Mouse (Mus musculus): ENCODE measurements around the gene Tmem144. TPM values are rescaled to one million over a fixed set of nuclear protein-coding genes. Genes with fewer than 3 reads are reported as not detected.

Tmem144 gene
- polyA plus RNA-seq, 1 experiment from 2014 or later: 2.8 TPM

DNA sequence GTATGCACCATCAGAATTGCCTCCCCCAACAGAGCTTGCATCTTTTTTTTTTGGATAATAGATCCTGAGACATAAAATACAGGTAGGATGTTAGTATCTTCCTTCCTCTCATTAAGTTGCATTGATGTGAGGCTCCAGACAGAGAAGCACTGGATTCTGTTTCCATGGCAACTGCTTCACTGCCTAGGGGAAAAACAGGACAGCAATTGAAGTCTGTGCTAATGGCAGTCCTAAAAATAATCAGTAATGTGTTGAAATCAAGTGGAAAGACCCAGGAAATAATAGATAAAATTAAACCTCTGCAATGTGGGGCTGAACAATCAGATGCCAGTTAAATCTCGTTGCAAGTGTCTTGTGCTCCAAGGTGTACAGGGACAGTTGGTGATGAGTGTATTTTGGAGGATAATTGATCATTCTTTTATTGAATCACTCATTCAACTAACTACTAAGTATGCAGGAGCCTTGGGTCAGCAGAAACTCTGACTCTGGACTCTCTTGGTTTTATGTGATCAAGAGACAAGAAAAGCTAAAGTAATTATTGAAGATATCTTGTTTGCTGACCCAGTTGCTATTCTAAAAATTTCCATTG is 14.6 kb upstream of the Tmem144 start:
- H3K27me3 ChIP-seq (replicated peaks; ENCODE audit: control insufficient read depth, insufficient read depth, low read length): no peaks in the 10 kb centered on the region
- 9% methylated on average over 1 of the region's 1 CpGs for WGBS
- no peaks in the 10 kb centered on the region for H3K36me3 ChIP-seq (ENCODE audit: control insufficient read depth, insufficient read depth, low read length)
- H3K9ac ChIP-seq (ENCODE audit: low read length): no peak overlapping the region
- peaks cover 18% of the 10 kb centered on the region for H3K4me1 ChIP-seq (ENCODE audit: control insufficient read depth, insufficient read depth, low read length)
- ATAC-seq: peak; percentile 76
- peak; percentile 87 for DNase-seq (ENCODE audit: low spot score)
- H3K4me2 ChIP-seq (ENCODE audit: low read length): no peak overlapping the region
- peak overlapping the region; percentile 74 for H3K27ac ChIP-seq (ENCODE audit: low read depth, low read length)
- H3K4me3 ChIP-seq (ENCODE audit: low read depth, low read length): no peak overlapping the region
- H3K9me3 ChIP-seq (replicated peaks; ENCODE audit: control insufficient read depth, low read length): no peaks in the 10 kb centered on the region

DNA sequence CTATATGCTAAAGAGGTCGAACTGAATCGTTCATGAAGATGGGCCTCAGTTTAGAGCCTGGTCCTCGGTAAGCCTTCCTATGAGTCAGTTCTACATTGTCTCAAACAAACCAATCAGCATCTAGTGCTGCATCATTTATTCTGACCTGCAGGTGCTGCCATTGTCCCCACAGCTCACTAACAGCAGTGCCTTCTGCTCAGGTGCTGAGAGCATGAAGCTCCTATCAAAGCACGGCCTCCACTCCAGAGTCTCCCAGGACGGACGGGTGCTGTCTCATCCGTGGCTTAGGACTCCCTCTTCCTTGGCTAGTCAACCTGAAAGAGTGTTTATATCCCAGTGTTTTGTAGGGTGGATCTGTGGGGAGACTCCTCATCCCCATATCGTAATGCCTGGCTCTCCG is 14.0 kb upstream of the Tmem144 start:
- Histone ChIP-seq H3K27me3 (replicated peaks; ENCODE audit: control insufficient read depth, insufficient read depth, low read length) (no peaks in the 10 kb centered on the region), H3K9me3 (replicated peaks; ENCODE audit: control insufficient read depth, low read length) (no peaks in the 10 kb centered on the region), H3K9ac (ENCODE audit: low read length) (no peak overlapping the region), H3K4me3 (ENCODE audit: low read depth, low read length) (no peak overlapping the region), H3K36me3 (ENCODE audit: control insufficient read depth, insufficient read depth, low read length) (no peaks in the 10 kb centered on the region), H3K4me2 (ENCODE audit: low read length) (no peak overlapping the region), H3K27ac (ENCODE audit: low read depth, low read length) (peak overlapping the region; percentile 74), H3K4me1 (ENCODE audit: control insufficient read depth, insufficient read depth, low read length) (peaks cover 18% of the 10 kb centered on the region)
- DNase-seq (ENCODE audit: low spot score) (no peak), ATAC-seq (peak; percentile 1; the same call in 1 of the 2 replicates)
- 80% methylated on average over 9 of the region's 9 CpGs for WGBS

DNA sequence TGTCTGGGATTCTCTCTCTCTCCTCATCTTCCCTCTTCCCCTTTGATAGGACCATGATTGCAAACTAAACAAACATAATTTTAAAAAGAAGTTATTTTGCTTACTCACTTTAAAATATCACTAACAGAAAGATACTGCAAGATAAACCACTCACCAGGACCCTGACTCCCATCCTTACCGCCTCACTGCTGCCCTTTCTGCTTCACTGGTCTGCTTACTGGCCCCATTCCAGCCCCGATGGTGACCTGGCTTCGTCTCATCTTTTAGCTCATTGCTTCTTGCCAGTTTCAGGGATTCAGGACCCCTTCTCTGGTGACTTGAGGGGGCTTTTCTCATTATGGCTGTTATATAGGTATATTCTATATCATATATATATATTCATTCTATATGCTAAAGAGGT is 13.5 kb upstream of the Tmem144 start:
- H3K27ac ChIP-seq (ENCODE audit: low read depth, low read length): 0 out of 2 replicates have a peak overlapping the region, but pooled peaks have one; percentile 74
- H3K9ac ChIP-seq (ENCODE audit: low read length): no peak overlapping the region

GRCm38 (mm10) chr3:79864824-79865223 is 12.3 kb upstream of the Tmem144 start:
- Histone ChIP-seq H3K4me2 (ENCODE audit: low read length) (no peak overlapping the region), H3K27ac (ENCODE audit: low read depth, low read length) (no peak overlapping the region), H3K9ac (ENCODE audit: low read length) (no peak overlapping the region), H3K4me3 (ENCODE audit: low read depth, low read length) (no peak overlapping the region), H3K27me3 (replicated peaks; ENCODE audit: control insufficient read depth, insufficient read depth, low read length) (no peaks in the 10 kb centered on the region), H3K4me1 (ENCODE audit: control insufficient read depth, insufficient read depth, low read length) (peaks cover 18% of the 10 kb centered on the region), H3K9me3 (replicated peaks; ENCODE audit: control insufficient read depth, low read length) (no peaks in the 10 kb centered on the region), H3K36me3 (ENCODE audit: control insufficient read depth, insufficient read depth, low read length) (no peaks in the 10 kb centered on the region)
- ATAC-seq (peak; percentile 33), DNase-seq (ENCODE audit: low spot score) (no peak)
- 28% methylated on average over 7 of the region's 7 CpGs for WGBS

More for the DNA sequence above, 13.5 kb upstream of the Tmem144 start:
- no peak for ATAC-seq
- Histone ChIP-seq H3K4me3 (ENCODE audit: low read depth, low read length) (no peak overlapping the region), H3K27me3 (replicated peaks; ENCODE audit: control insufficient read depth, insufficient read depth, low read length) (no peaks in the 10 kb centered on the region), H3K4me2 (ENCODE audit: low read length) (no peak overlapping the region), H3K36me3 (ENCODE audit: control insufficient read depth, insufficient read depth, low read length) (no peaks in the 10 kb centered on the region), H3K4me1 (ENCODE audit: control insufficient read depth, insufficient read depth, low read length) (peaks cover 18% of the 10 kb centered on the region), H3K9me3 (replicated peaks; ENCODE audit: control insufficient read depth, low read length) (no peaks in the 10 kb centered on the region)
- WGBS: 80% methylated on average over 3 of the region's 3 CpGs
- no peak for DNase-seq (ENCODE audit: low spot score)

DNA sequence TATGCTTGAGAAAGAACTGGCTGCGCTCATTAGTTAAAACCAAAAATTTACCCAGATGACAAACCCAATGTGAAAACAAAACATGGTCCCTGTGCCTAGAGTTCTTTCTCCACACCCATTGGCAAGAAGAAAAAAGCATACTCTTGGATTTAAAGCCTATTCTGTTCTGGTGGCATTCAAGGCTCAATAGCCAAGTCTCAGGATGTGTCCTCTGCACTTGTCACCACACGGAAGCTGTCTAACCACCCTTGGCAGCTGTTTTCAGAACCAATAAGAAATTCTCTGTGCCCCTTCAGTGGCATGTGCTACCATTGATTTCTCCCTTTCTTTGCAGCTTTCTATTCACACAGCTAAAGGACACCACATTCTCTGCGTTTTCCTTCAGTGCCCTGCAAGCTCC is 5.6 kb upstream of the Tmem144 start:
- DNase-seq (ENCODE audit: low spot score) (peak; percentile 68), ATAC-seq (peak; percentile 62)
- H3K27ac ChIP-seq (ENCODE audit: low read depth, low read length): no peak overlapping the region
- H3K4me2 ChIP-seq (ENCODE audit: low read length): no peak overlapping the region
- no peaks in the 10 kb centered on the region for H3K27me3 ChIP-seq (replicated peaks; ENCODE audit: control insufficient read depth, insufficient read depth, low read length)
- WGBS: 31% methylated on average over 3 of the region's 3 CpGs
- no peaks in the 10 kb centered on the region for H3K4me1 ChIP-seq (ENCODE audit: control insufficient read depth, insufficient read depth, low read length)
- no peaks in the 10 kb centered on the region for H3K9me3 ChIP-seq (replicated peaks; ENCODE audit: control insufficient read depth, low read length)
- no peak overlapping the region for H3K9ac ChIP-seq (ENCODE audit: low read length)
- no peak overlapping the region for H3K4me3 ChIP-seq (ENCODE audit: low read depth, low read length)
- no peaks in the 10 kb centered on the region for H3K36me3 ChIP-seq (ENCODE audit: control insufficient read depth, insufficient read depth, low read length)

DNA sequence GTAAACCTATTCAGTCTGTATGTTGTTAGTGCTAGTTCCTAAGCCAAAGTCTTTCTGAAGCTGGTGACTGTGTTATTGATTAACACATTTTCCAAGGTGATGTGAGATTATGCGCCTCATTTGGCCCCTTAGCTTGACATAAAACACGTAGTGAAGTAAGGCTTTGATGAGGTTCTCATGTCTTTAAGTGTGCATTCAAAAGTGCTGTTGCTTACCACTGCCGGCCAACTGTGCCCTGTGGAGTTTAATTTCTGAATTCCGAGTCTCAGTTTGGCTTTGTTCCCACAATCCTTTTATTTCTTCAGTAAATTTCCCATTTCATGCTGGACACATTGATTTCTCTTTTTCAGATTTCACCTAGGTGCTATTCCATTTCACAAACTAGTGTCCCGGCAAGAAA is 5.2 kb upstream of the Tmem144 start:
- peak; percentile 42 for DNase-seq (ENCODE audit: low spot score)
- WGBS: 34% methylated on average over 5 of the region's 5 CpGs
- Histone ChIP-seq H3K9ac (ENCODE audit: low read length) (no peak overlapping the region), H3K4me3 (ENCODE audit: low read depth, low read length) (no peak overlapping the region), H3K36me3 (ENCODE audit: control insufficient read depth, insufficient read depth, low read length) (no peaks in the 10 kb centered on the region), H3K9me3 (replicated peaks; ENCODE audit: control insufficient read depth, low read length) (no peaks in the 10 kb centered on the region), H3K27ac (ENCODE audit: low read depth, low read length) (no peak overlapping the region), H3K4me1 (ENCODE audit: control insufficient read depth, insufficient read depth, low read length) (no peaks in the 10 kb centered on the region), H3K4me2 (ENCODE audit: low read length) (no peak overlapping the region), H3K27me3 (replicated peaks; ENCODE audit: control insufficient read depth, insufficient read depth, low read length) (no peaks in the 10 kb centered on the region)
- peak; percentile 56; the same call in 1 of the 2 replicates for ATAC-seq

GRCm38 (mm10) chr3:79852108-79852507 is 465 bp downstream of the Tmem144 start:
- no peak for ATAC-seq
- no peak overlapping the region for H3K4me2 ChIP-seq (ENCODE audit: low read length)
- H3K27ac ChIP-seq (ENCODE audit: low read depth, low read length): no peak overlapping the region
- 88% methylated on average over 3 of the region's 3 CpGs for whole genome bisulfite sequencing
- no peaks in the 10 kb centered on the region for H3K27me3 ChIP-seq (replicated peaks; ENCODE audit: control insufficient read depth, insufficient read depth, low read length)
- no peak for DNase-seq (ENCODE audit: low spot score)
- no peak overlapping the region for H3K9ac ChIP-seq (ENCODE audit: low read length)
- H3K4me3 ChIP-seq (ENCODE audit: low read depth, low read length): no peak overlapping the region
- no peaks in the 10 kb centered on the region for H3K36me3 ChIP-seq (ENCODE audit: control insufficient read depth, insufficient read depth, low read length)
- no peaks in the 10 kb centered on the region for H3K4me1 ChIP-seq (ENCODE audit: control insufficient read depth, insufficient read depth, low read length)
- no peaks in the 10 kb centered on the region for H3K9me3 ChIP-seq (replicated peaks; ENCODE audit: control insufficient read depth, low read length)

GRCm38 (mm10) chr3:79850656-79851055 is 1.9 kb downstream of the Tmem144 start:
- Histone ChIP-seq H3K9ac (ENCODE audit: low read length) (no peak overlapping the region), H3K4me2 (ENCODE audit: low read length) (no peak overlapping the region), H3K4me3 (ENCODE audit: low read depth, low read length) (no peak overlapping the region), H3K4me1 (ENCODE audit: control insufficient read depth, insufficient read depth, low read length) (no peaks in the 10 kb centered on the region), H3K27me3 (replicated peaks; ENCODE audit: control insufficient read depth, insufficient read depth, low read length) (no peaks in the 10 kb centered on the region), H3K27ac (ENCODE audit: low read depth, low read length) (no peak overlapping the region), H3K9me3 (replicated peaks; ENCODE audit: control insufficient read depth, low read length) (no peaks in the 10 kb centered on the region), H3K36me3 (ENCODE audit: control insufficient read depth, insufficient read depth, low read length) (no peaks in the 10 kb centered on the region)
- WGBS: 33% methylated on average over 6 of the region's 6 CpGs
- DNase-seq (ENCODE audit: low spot score): no peak
- ATAC-seq: no peak

- Histone ChIP-seq H3K4me2 (ENCODE audit: low read length) (no peak overlapping the region), H3K27ac (ENCODE audit: low read depth, low read length) (no peak overlapping the region), H3K27me3 (replicated peaks; ENCODE audit: control insufficient read depth, insufficient read depth, low read length) (no peaks in the 10 kb centered on the region), H3K9me3 (replicated peaks; ENCODE audit: control insufficient read depth, low read length) (no peaks in the 10 kb centered on the region), H3K9ac (ENCODE audit: low read length) (no peak overlapping the region), H3K36me3 (ENCODE audit: control insufficient read depth, insufficient read depth, low read length) (no peaks in the 10 kb centered on the region), H3K4me3 (ENCODE audit: low read depth, low read length) (no peak overlapping the region), H3K4me1 (ENCODE audit: control insufficient read depth, insufficient read depth, low read length) (no peaks in the 10 kb centered on the region)
- WGBS: 82% methylated on average over 2 of the region's 2 CpGs
- DNase-seq (ENCODE audit: low spot score): no peak
- ATAC-seq: no peak
Measured at GRCm38 (mm10) chr3:79849621-79850020, 3.0 kb downstream of the Tmem144 start.

All from forebrain, embryonic 14.5 days (tissue).